Mouse (Mus musculus) 416B (cell line): ENCODE measurements at regions not wholly inside any gene's neighbourhood (a gene's known extent, or its start where the extent isn't known, plus 50 kb on each side); places are given as distances from the start of the nearest gene placed in this dataset.

ENCODE experiments used
- DNase-seq: peaks from one replicate; pipeline ENCODE4 v3.0.0; 2011; ENCODE audit warnings: low read depth

GRCm38 (mm10) chr3:144137483-144137882 is 67.5 kb downstream of the Lmo4 start:
- no peak for DNase-seq

GRCm38 (mm10) chr3:144136432-144136831 is 68.6 kb downstream of the Lmo4 start:
- no peak for DNase-seq

GRCm38 (mm10) chr3:144135646-144136045 is 69.4 kb downstream of the Lmo4 start:
- DNase-seq: peak; percentile 1

- no peak for DNase-seq
Measured at GRCm38 (mm10) chr3:144128042-144128441, 77.0 kb downstream of the Lmo4 start.

GRCm38 (mm10) chr3:144124353-144124752 is 80.7 kb downstream of the Lmo4 start:
- no peak for DNase-seq

GRCm38 (mm10) chr3:144123361-144124072 is 81.5 kb downstream of the Lmo4 start:
- DNase-seq: no peak

- DNase-seq: no peak
Measured at GRCm38 (mm10) chr3:144119076-144119475, 85.9 kb downstream of the Lmo4 start.

GRCm38 (mm10) chr3:144113672-144114645 is 91.1 kb downstream of the Lmo4 start:
- no peak for DNase-seq

- DNase-seq: peak; percentile 27
Measured at GRCm38 (mm10) chr3:144110331-144111080, 94.5 kb downstream of the Lmo4 start.

GRCm38 (mm10) chr3:144109769-144110168 is 95.3 kb downstream of the Lmo4 start:
- DNase-seq: no peak

- no peak for DNase-seq
Measured at GRCm38 (mm10) chr3:144108310-144108709, 96.7 kb downstream of the Lmo4 start.

GRCm38 (mm10) chr3:144107664-144108063 is 97.4 kb downstream of the Lmo4 start:
- no peak for DNase-seq

GRCm38 (mm10) chr3:144104366-144104765 is 100.7 kb downstream of the Lmo4 start:
- DNase-seq: no peak

- no peak for DNase-seq
Measured at GRCm38 (mm10) chr3:144099444-144099843, 105.6 kb downstream of the Lmo4 start.

- DNase-seq: no peak
Measured at GRCm38 (mm10) chr3:144098762-144099161, 106.3 kb downstream of the Lmo4 start.

GRCm38 (mm10) chr3:144091231-144091630 is 113.8 kb downstream of the Lmo4 start:
- no peak for DNase-seq

- DNase-seq: no peak
Measured at GRCm38 (mm10) chr3:144089790-144090256, 115.2 kb downstream of the Lmo4 start.

GRCm38 (mm10) chr3:144088261-144088884 is 116.6 kb downstream of the Lmo4 start:
- no peak for DNase-seq

GRCm38 (mm10) chr3:144087771-144088170 is 117.2 kb downstream of the Lmo4 start:
- DNase-seq: no peak

GRCm38 (mm10) chr3:144086176-144086575 is 118.8 kb downstream of the Lmo4 start:
- DNase-seq: no peak

GRCm38 (mm10) chr3:144079960-144080359 is 125.1 kb downstream of the Lmo4 start:
- DNase-seq: no peak
